Mouse (Mus musculus) megakaryocyte-erythroid progenitor cell, adult 5-6 weeks (primary cell): ENCODE measurements at regions not wholly inside any gene's neighbourhood (a gene's known extent, or its start where the extent isn't known, plus 50 kb on each side); places are given as distances from the start of the nearest gene placed in this dataset.
A peak's percentile ranks its signal among the peaks of the same experiment; 100 is the strongest.

ENCODE experiments used
- ATAC-seq: replicated peaks from 2 replicates; pipeline ENCODE4 v1.8.0; 2016; ENCODE audit warnings: mild to moderate bottlenecking, inconsistent platforms; ENCODE audit not compliant: severe bottlenecking, poor library complexity, low FRiP score, low TSS enrichment

DNA sequence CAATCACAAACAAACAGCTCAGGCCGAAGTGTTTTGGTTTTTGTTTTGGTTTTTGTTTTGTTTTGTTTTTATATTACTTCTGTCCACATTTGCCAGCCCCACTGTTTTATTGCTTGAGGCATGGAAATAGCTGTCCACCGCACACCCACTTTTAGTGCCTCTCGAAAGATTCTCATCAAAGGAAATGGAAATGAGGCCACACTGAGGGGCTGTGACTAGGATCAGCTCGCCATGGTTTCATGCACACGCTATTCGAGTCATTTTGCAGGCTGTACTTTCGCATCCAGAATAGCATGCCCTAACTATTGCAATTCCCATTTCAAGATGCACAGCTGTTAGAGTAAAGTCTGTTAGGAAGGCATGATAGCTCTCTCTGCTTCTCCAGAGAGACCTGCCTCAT, 1543.4 kb upstream of the Tenm3 start:
- no peak for ATAC-seq

DNA sequence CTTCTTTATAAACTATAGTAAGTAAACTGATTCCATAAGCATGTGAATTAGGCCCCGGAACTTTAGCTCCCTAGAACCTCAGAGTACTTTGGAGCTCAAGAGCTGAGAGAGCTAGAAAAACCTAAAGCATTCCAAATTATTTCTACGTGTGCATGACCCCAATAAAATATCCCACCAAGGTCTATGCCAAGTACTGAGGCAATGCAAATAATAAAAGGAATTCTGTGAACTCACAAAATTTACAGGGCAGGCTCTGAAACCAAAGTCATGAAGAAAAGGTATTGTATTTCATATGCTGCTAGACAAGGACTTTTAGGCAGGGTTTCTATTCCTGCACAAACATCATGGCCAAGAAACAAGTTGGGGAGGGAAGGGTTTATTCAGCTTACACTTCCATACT, 1539.9 kb upstream of the Tenm3 start:
- no peak for ATAC-seq

DNA sequence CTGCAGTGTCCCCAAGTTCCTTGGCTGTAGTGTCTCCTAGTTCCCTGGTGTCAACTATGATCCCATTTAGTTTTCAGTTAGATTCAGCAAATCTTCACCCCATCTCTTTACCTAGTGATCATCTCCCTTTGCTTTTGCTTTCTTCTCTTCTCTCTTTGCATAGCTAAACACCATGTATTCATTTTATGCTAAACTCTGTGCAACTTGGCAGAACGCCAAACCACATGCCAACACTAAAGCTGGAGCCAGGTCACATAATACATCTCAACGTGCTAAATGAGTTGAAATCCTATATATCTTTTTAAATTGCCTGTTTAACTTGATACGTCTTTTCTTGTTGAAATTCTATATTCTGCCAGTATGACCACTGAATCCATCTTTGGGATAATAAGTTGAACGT, 1536.0 kb upstream of the Tenm3 start:
- ATAC-seq, result no peak

DNA sequence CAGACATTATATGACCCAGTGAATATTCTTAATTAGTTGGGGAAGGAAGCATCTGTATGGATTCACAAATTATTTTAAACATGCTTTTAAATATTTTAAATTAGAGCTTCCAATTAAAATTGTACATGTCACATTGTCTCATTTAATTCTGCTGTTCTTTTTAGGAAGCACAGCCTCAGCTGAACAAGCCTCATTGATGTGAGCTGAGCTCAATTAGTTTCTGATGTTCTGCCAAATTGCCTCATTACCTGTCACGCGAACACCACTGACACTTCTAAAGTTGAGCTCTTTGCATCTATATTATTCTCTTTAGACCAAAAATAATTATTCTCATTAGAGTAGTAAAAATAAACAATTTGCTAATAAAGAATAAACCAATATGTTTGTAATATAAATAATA, 1530.0 kb upstream of the Tenm3 start:
- no peak for ATAC-seq

DNA sequence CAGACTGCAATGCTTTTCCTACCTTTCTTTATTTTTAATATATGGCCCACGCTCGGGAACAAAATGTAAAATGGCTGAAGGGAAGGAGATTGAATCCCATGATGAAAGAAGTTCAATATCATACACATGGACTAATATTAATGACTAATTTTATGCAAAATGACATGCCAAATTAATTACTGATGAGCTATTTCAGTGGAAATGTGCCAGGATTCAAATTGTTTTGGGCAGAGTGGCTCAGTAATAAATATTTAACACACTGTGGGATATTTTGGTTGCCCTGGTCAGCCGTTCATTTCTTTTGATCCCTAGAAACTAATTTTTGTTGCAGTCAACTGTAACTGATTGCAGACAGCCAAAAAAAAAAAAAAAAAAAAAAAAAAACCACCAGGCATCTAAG, 1482.7 kb upstream of the Tenm3 start:
- no peak for ATAC-seq

DNA sequence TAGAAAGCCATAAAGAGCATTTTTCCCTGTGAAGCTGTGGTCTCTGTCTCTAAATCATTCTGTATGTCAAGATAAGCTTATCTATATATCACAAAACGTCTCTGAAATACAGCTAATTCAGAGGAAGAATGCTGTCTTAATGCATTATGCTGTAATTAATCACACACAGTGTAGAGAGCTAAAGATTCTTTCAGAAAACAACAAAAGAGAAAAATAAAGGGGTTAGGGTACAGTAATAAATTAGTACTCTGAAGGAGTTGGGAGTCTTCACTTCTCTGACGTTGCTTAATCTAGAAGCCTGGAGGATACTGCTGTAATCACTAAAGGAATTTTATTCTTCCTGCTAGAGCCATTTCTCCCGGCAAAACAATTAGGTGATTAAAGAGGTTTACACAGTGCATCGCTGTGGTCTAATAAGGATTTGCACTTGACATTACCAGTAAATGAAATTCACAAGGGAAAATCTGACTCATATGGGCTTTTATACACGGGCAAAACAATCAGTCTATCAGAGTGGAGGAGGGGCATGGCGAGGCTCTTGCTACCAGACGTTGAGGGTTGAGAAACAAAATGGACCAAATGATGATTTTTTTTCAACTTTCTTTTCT, 1477.7 kb upstream of the Tenm3 start:
- ATAC-seq, result no peak

DNA sequence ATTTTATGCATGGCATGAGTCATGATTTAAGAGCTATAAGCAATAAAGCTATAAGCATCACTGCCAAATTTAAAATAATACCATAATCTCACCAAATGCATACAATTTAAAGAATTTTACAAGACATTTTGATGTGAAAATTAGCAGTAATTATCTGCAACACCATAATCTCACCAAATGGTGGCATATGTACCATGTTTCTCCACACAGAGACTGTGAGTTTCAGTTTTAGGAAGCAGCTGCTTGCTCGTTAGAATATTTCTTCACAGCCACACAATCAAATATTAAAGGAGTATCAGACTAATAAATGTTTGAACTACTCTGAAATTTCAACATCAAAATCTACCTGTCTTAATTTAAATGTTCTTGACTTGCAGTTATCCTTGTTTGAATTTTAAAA, 1472.9 kb upstream of the Tenm3 start:
- ATAC-seq, result no peak

DNA sequence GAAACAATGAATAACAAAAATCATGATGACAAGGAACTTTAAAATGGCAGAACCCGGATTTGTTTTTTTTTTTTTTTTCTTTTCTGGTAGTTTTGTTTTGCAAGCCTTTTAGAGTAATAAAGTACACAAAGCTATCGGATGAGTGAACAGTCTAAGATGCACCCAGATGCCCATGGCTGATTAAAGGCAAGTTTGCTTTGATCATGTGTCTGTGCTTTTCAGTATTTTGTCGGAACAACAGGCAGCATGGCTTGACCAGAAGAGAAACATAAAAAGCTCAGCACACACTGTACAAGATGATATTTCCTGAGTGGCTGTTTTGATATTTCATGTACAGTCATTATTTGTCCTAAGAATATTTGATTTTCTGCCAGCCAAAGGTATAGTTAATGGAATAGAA, 1466.6 kb upstream of the Tenm3 start:
- no peak for ATAC-seq

DNA sequence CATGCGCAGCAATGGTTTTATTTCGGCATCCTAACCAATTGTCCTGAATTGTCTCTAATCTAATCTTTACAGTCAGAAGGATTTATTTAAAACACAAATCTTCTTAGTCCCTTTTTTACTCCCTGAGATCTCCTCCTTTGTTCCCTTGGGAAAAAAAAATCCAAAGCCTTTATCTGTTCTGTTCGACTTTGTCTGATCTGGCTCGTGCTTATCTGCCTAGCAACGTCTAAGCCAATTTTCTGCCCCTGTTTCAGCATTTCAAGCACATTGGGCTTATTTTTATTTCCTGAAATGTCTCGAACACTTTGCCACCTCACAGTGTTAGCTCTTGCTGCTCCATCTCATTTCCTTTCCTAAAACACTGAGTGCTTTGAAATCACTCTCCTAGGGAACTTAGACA, 1456.6 kb upstream of the Tenm3 start:
- no peak for ATAC-seq

DNA sequence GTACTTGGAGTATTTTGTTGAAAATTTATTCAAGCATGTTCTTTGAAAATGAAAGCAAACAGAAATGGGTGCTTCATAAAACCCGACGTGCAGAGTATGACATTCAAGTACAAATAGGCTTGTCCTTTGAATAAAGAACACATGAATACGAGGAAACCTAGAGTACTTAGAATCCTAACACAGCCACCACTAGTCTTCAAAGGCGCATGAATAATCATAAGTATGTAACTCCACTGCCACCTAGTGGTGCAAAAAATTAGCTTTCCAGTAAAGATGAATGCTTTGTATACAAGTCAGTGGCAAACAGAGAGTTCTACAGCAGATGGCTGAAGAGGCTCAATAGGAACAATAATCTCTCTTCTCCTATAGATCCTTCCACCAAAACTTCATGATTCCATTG, 1449.8 kb upstream of the Tenm3 start:
- ATAC-seq, result peak; percentile 84

DNA sequence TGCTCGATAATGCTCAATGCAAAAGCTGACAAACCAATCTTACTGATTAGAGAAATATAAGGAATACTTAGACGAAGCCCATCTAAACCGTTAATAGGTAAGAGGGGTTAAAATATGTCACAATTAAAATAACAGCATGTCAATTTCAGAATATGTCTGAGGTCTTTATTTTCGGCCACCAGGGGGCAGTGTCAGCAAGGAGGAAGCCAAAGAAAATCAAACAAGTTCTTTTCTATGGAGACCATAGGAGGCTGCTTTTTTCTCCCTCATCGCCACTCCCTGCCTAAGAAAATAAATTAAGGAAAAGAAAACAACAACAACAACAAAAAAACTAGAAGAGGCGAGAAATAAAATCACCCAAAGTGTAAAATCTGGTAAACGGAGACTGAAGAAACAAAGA, 1448.4 kb upstream of the Tenm3 start:
- no peak for ATAC-seq

DNA sequence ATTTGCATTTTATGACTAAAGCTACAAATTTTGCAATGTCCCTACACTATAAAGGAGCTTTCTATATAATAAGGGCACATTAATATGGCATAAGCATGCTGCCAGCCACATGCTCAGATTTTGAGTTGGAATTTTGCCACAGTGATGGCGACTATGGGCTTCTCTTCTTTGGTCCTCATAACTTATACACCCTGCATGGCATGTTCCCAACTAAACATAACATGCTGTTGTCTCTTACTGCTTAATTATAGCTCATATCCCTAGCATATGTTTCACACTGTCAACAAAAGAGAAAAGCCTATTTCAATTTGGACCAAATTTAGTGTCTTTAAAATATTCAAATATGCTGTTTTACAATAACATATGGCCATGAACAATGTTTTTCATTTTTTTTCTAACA, 1432.6 kb upstream of the Tenm3 start:
- no peak for ATAC-seq

DNA sequence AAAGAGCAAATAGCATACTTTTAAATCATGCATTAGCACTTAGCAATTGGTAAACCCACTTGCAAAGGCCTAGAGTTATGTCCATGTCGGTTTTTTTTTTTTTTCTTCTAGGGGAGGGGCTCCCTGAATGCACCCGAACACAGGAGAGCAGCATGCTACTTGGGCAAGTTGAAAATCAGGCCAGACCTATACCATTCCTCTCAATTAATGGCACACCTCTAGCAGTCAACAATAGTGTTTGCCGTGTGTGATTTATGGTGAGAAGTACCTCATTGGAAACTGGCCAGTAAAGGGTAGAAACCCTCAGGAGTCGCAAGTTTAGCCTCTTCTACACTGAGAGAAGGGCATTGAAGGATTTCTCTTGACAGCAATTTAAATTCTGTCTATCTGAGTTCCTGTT, 1421.0 kb upstream of the Tenm3 start:
- no peak for ATAC-seq
